Mouse (Mus musculus) bone marrow macrophage, adult 2 months (primary cell): ENCODE results near the gene H2-DMa.

Experiments
- CTCF ChIP-seq: IDR thresholded peaks from 2 replicates; pipeline ENCODE4 v1.5.1; 2012; ENCODE audit warnings: low read depth, mild to moderate bottlenecking, low read length, moderate library complexity
- POLR2A ChIP-seq: IDR thresholded peaks from 2 replicates; pipeline ENCODE4 v1.6.1; 2012; ENCODE audit warnings: mild to moderate bottlenecking, low read depth, low read length, borderline replicate concordance

GRCm38 (mm10) chr17:34118873-34119248 lies 480 bp upstream of the H2-DMa start:
- TF ChIP-seq CTCF, result no peak
- no peak for TF ChIP-seq POLR2A
